Mouse (Mus musculus): ENCODE results near the gene Nmbr. TPM values are rescaled to one million over a fixed set of nuclear protein-coding genes. Genes with fewer than 3 reads are reported as not detected.
A peak's percentile ranks its signal among the peaks of the same experiment; 100 is the strongest.

The Nmbr gene
- total RNA-seq (2017) = not detected in 2 replicates

GRCm38 (mm10) chr10:14705072-14706066, at the start of gene Nmbr, which contains the start of gene Vta1:
Gene Nmbr, plus strand, starts transcription at chr10:14705591.
Gene Vta1, minus strand, starts transcription at chr10:14705560.
- peak; percentile 100 for ATAC-seq (ENCODE audit: extremely low read depth, insufficient number of reproducible peaks, low FRiP score, poor library complexity, severe bottlenecking)

GRCm38 (mm10) chr10:14660875-14661274, 44.5 kb upstream of the Nmbr start:
- no peak for ATAC-seq (ENCODE audit: extremely low read depth, insufficient number of reproducible peaks, low FRiP score, poor library complexity, severe bottlenecking)

- ATAC-seq (ENCODE audit: extremely low read depth, insufficient number of reproducible peaks, low FRiP score, poor library complexity, severe bottlenecking) = no peak
These were observed 39.2 kb upstream of the Nmbr start for GRCm38 (mm10) chr10:14666147-14666546.

- no peak for ATAC-seq (ENCODE audit: extremely low read depth, insufficient number of reproducible peaks, low FRiP score, poor library complexity, severe bottlenecking)
These were observed 19.7 kb upstream of the Nmbr start for GRCm38 (mm10) chr10:14685663-14686062.

GRCm38 (mm10) chr10:14688785-14689442, 16.5 kb upstream of the Nmbr start:
- ATAC-seq (ENCODE audit: extremely low read depth, insufficient number of reproducible peaks, low FRiP score, poor library complexity, severe bottlenecking) = no peak

GRCm38 (mm10) chr10:14690349-14690748, 15.0 kb upstream of the Nmbr start:
- ATAC-seq (ENCODE audit: extremely low read depth, insufficient number of reproducible peaks, low FRiP score, poor library complexity, severe bottlenecking) = no peak

GRCm38 (mm10) chr10:14703239-14703638, 2.2 kb upstream of the Nmbr start:
- no peak for ATAC-seq (ENCODE audit: extremely low read depth, insufficient number of reproducible peaks, low FRiP score, poor library complexity, severe bottlenecking)

- ATAC-seq (ENCODE audit: extremely low read depth, insufficient number of reproducible peaks, low FRiP score, poor library complexity, severe bottlenecking) = no peak
These were observed 1.5 kb upstream of the Nmbr start for GRCm38 (mm10) chr10:14703830-14704420.

- ATAC-seq (ENCODE audit: extremely low read depth, insufficient number of reproducible peaks, low FRiP score, poor library complexity, severe bottlenecking) = no peak
These were observed 12.7 kb downstream of the Nmbr start, which contains the start of gene Gje1 for GRCm38 (mm10) chr10:14718114-14718513. Gene Gje1, minus strand, starts transcription at chr10:14718214.

- ATAC-seq (ENCODE audit: extremely low read depth, insufficient number of reproducible peaks, low FRiP score, poor library complexity, severe bottlenecking) = no peak
These were observed 20.3 kb downstream of the Nmbr start for GRCm38 (mm10) chr10:14725671-14726070.

GRCm38 (mm10) chr10:14734285-14734684, 28.9 kb downstream of the Nmbr start:
- no peak for ATAC-seq (ENCODE audit: extremely low read depth, insufficient number of reproducible peaks, low FRiP score, poor library complexity, severe bottlenecking)

- no peak for ATAC-seq (ENCODE audit: extremely low read depth, insufficient number of reproducible peaks, low FRiP score, poor library complexity, severe bottlenecking)
These were observed 54.5 kb downstream of the Nmbr start for GRCm38 (mm10) chr10:14759665-14760558.

GRCm38 (mm10) chr10:14760618-14761017, 55.2 kb downstream of the Nmbr start:
- no peak for ATAC-seq (ENCODE audit: extremely low read depth, insufficient number of reproducible peaks, low FRiP score, poor library complexity, severe bottlenecking)

- ATAC-seq (ENCODE audit: extremely low read depth, insufficient number of reproducible peaks, low FRiP score, poor library complexity, severe bottlenecking) = no peak
These were observed 65.0 kb downstream of the Nmbr start for GRCm38 (mm10) chr10:14770227-14770910.

- ATAC-seq (ENCODE audit: extremely low read depth, insufficient number of reproducible peaks, low FRiP score, poor library complexity, severe bottlenecking) = no peak
These were observed 69.1 kb downstream of the Nmbr start for GRCm38 (mm10) chr10:14774499-14774898.

- no peak for ATAC-seq (ENCODE audit: extremely low read depth, insufficient number of reproducible peaks, low FRiP score, poor library complexity, severe bottlenecking)
These were observed 84.6 kb downstream of the Nmbr start for GRCm38 (mm10) chr10:14789969-14790368.

GRCm38 (mm10) chr10:14816970-14817369, 111.6 kb downstream of the Nmbr start:
- ATAC-seq (ENCODE audit: extremely low read depth, insufficient number of reproducible peaks, low FRiP score, poor library complexity, severe bottlenecking) = no peak
